Mouse (Mus musculus): ENCODE data around the gene Gfral.

GRCm38 (mm10) chr9:76217178-76217975 is 3.9 kb upstream of the Gfral start:
- TF ChIP-seq TCF12 (IDR thresholded peaks at IDR 0.05; ENCODE audit: low read depth, low read length) (no peak), UBTF (IDR thresholded peaks at IDR 0.05; ENCODE audit: low read depth, low read length) (no peak)
